Mouse (Mus musculus) embryonic facial prominence, embryonic 12.5 days (tissue): Measurements from ENCODE around the gene Dmbx1. TPM values are rescaled to one million over a fixed set of nuclear protein-coding genes. Genes with fewer than 3 reads are reported as not detected.
A peak's percentile ranks its signal among the peaks of the same experiment; 100 is the strongest.

Experiments used
- ATAC-seq: fragments of 200-750 bp; cut with Nextera tagmentation; 2 replicates; pipeline ENCODE4 v1.8.0; 2017; ENCODE audit not compliant: insufficient number of reproducible peaks, insufficient read depth, low FRiP score, low TSS enrichment
- H3K27ac ChIP-seq: fragments of 300-500 bp; sonication (generic); 2 replicates; pipeline ENCODE4 v1.5.1; 2016; ENCODE audit warnings: mild to moderate bottlenecking
- H3K27me3 ChIP-seq: fragments of 300-500 bp; sonication (generic); 2 replicates; pipeline ENCODE4 v1.6.1; 2016; ENCODE audit warnings: mild to moderate bottlenecking, moderate library complexity
- H3K36me3 ChIP-seq: fragments of 300-500 bp; sonication (generic); 2 replicates; pipeline ENCODE4 v1.6.1; 2016; ENCODE audit warnings: mild to moderate bottlenecking
- H3K4me1 ChIP-seq: fragments of 300-500 bp; sonication (generic); 2 replicates; pipeline ENCODE4 v1.6.1; 2016
- H3K4me2 ChIP-seq: fragments of 300-500 bp; sonication (generic); replicated peaks from 2 replicates; pipeline ENCODE4 v1.6.1; 2016; ENCODE audit warnings: mild to moderate bottlenecking, moderate library complexity
- H3K4me3 ChIP-seq: fragments of 300-500 bp; sonication (generic); 2 replicates; pipeline ENCODE4 v1.5.1; 2016; ENCODE audit warnings: mild to moderate bottlenecking
- H3K9ac ChIP-seq: fragments of 300-500 bp; sonication (generic); 2 replicates; pipeline ENCODE4 v1.6.1; 2016; ENCODE audit warnings: mild to moderate bottlenecking, moderate library complexity
- H3K9me3 ChIP-seq: fragments of 300-500 bp; sonication (generic); 2 replicates; pipeline ENCODE4 v1.6.1; 2016; ENCODE audit warnings: mild to moderate bottlenecking, moderate library complexity
- WGBS: fragments of 180-500 bp; shearing (Covaris S2); methylation state at CpG from one replicate; pipeline ENCODE4 v1.1.7; 2016; 5-methylcytosine and 5-hydroxymethylcytosine counted together
- polyA plus RNA-seq: library from polyadenylated mRNA; unstranded; fragments of >200 nt; fragmentation: Nextera tagmentation; extraction: Ambion mirVana; gene quantifications from 2 replicates; pipeline ENCODE4 v1.2.1, GENCODE M21; 2016

Gene Dmbx1
- polyA plus RNA-seq, 1 experiment from 2014 or later = 1.4 TPM

GRCm38 (mm10) chr4:115963751-115964150 lies 24.0 kb upstream of the Dmbx1 start:
- Histone ChIP-seq H3K4me2 (no peak overlapping the region), H3K4me3 (0 out of 2 replicates have a peak overlapping the region, but pooled peaks have one; percentile 57), H3K9ac (no peak overlapping the region), H3K27ac (no peak overlapping the region), H3K27me3 (peaks cover 95% of the 10 kb centered on the region), H3K4me1 (peaks cover 10% of the 10 kb centered on the region; the same call in 1 of the 2 replicates), H3K36me3 (no peaks in the 10 kb centered on the region), H3K9me3 (no peaks in the 10 kb centered on the region)
- 9% methylated on average over 6 of the region's 6 CpGs for WGBS
- ATAC-seq = no peak

DNA sequence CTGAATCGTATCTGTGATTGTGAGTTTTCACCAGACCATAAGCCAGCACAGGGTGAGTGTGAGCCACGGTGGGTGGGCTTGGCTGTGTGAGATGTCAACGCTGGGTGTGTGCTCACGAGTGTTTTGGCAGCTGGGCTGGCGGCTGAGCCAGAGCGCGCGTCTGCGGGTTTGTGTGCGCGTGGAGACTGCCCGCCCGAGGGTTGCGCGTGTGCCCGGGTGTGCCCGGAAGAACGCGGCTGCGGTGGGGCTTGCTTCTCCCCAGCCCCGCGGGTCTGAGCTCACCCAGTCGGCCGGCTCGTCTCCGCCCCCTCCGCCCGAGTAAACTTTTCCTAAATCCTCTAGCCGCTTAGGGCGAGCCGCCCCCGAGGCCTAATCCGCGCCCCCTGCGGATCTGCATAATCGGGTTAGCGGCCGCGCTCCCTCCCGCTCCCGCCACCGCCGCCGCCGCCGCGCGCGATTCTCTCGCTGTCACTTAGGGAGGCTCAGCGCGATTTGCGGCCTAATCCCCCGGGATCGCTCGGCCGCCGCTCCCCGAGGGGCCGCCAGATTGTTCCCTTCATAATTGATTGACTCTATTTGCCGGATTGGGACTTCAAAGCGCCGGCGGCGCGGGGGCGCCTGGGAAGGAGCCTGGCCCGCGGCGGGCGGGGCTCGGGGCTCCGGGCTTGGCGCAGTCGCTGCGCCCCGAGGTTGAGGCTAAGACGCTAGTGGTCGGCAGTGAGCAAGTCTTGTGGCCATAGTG lies 23.1 kb upstream of the Dmbx1 start:
- Histone ChIP-seq H3K9ac (peak overlapping the region; percentile 54), H3K27ac (no peak overlapping the region), H3K36me3 (no peaks in the 10 kb centered on the region), H3K4me2 (peak overlapping the region; percentile 90), H3K27me3 (peaks cover 95% of the 10 kb centered on the region), H3K4me1 (peaks cover 10% of the 10 kb centered on the region; the same call in 1 of the 2 replicates), H3K4me3 (peak overlapping the region; percentile 57), H3K9me3 (no peaks in the 10 kb centered on the region)
- WGBS = under 1% methylated on average over 79 of the region's 79 CpGs
- no peak for ATAC-seq

DNA sequence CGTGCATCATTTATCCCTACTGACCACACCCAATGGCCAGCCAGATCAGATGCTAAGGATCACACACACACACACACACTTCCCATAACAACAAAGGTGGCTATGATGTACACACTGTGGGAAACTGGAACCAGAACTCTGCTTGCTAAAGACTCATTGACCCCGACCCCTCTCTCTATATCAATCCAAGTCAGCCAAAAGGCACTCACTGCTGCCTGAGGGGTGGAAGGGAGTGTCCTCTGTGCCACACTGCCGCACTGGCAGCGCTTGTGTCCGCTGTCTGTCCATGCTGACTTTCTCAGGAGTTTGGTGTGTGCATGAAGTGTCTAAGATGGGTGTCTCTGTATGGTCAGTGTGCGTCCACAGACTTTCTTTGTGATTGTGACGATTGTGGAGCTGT lies 22.3 kb upstream of the Dmbx1 start:
- WGBS = 9% methylated on average over 7 of the region's 7 CpGs
- Histone ChIP-seq H3K9ac (no peak overlapping the region), H3K27me3 (peaks cover 95% of the 10 kb centered on the region), H3K4me1 (peaks cover 10% of the 10 kb centered on the region; the same call in 1 of the 2 replicates), H3K4me3 (no peak overlapping the region), H3K27ac (no peak overlapping the region), H3K36me3 (no peaks in the 10 kb centered on the region), H3K4me2 (0 out of 2 replicates have a peak overlapping the region, but pooled peaks have one; percentile 90), H3K9me3 (no peaks in the 10 kb centered on the region)
- ATAC-seq = no peak

GRCm38 (mm10) chr4:115959546-115959945 lies 19.8 kb upstream of the Dmbx1 start:
- H3K4me1 ChIP-seq = peaks cover 16% of the 10 kb centered on the region; the same call in 1 of the 2 replicates
- no peak overlapping the region for H3K9ac ChIP-seq
- H3K4me3 ChIP-seq = no peak overlapping the region
- no peak for ATAC-seq
- no peak overlapping the region for H3K4me2 ChIP-seq
- H3K9me3 ChIP-seq = no peaks in the 10 kb centered on the region
- no peak overlapping the region for H3K27ac ChIP-seq
- H3K27me3 ChIP-seq = peaks cover 95% of the 10 kb centered on the region
- no peaks in the 10 kb centered on the region for H3K36me3 ChIP-seq

GRCm38 (mm10) chr4:115955494-115955775 lies 15.7 kb upstream of the Dmbx1 start:
- H3K4me2 ChIP-seq = peak overlapping the region; percentile 34
- no peak overlapping the region for H3K4me3 ChIP-seq
- WGBS = 4% methylated on average over 3 of the region's 3 CpGs
- H3K9ac ChIP-seq = no peak overlapping the region
- no peaks in the 10 kb centered on the region for H3K9me3 ChIP-seq
- no peak overlapping the region for H3K27ac ChIP-seq
- H3K4me1 ChIP-seq = peaks cover 6% of the 10 kb centered on the region; the same call in 1 of the 2 replicates
- peaks cover 97% of the 10 kb centered on the region for H3K27me3 ChIP-seq
- H3K36me3 ChIP-seq = no peaks in the 10 kb centered on the region
- no peak for ATAC-seq

GRCm38 (mm10) chr4:115954656-115955493 lies 15.1 kb upstream of the Dmbx1 start:
- H3K9ac ChIP-seq = no peak overlapping the region
- 2% methylated on average over 19 of the region's 19 CpGs for WGBS
- no peaks in the 10 kb centered on the region for H3K9me3 ChIP-seq
- peak overlapping the region; percentile 34 for H3K4me2 ChIP-seq
- peaks cover 6% of the 10 kb centered on the region; the same call in 1 of the 2 replicates for H3K4me1 ChIP-seq
- H3K27me3 ChIP-seq = peaks cover 97% of the 10 kb centered on the region
- no peaks in the 10 kb centered on the region for H3K36me3 ChIP-seq
- no peak overlapping the region for H3K4me3 ChIP-seq
- no peak overlapping the region for H3K27ac ChIP-seq
- no peak for ATAC-seq

DNA sequence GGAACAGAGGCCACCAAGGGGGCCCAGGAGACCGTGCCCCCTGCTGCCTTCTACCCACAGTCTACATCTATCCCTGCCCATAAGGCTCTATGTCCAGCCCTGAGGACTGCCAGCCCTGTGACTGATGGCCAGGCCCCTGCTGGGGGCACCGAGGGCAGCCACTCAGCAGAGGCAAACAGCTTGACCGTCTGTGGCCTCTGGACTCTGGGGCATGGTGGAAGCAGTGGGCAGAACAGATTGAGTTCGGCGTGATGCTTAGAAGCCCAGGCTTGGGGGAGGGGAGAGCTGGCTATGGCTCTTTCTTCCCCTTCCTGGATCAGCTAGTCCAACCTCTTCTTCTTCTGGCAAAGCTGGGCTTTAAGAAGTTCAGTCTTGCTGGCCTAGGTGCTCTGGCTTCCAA lies 13.8 kb upstream of the Dmbx1 start:
- Histone ChIP-seq H3K9ac (no peak overlapping the region), H3K4me1 (peaks cover 6% of the 10 kb centered on the region; the same call in 1 of the 2 replicates), H3K4me3 (no peak overlapping the region), H3K36me3 (no peaks in the 10 kb centered on the region), H3K9me3 (no peaks in the 10 kb centered on the region), H3K27ac (no peak overlapping the region), H3K27me3 (peaks cover 97% of the 10 kb centered on the region), H3K4me2 (no peak overlapping the region)
- no peak for ATAC-seq
- 38% methylated on average over 5 of the region's 5 CpGs for WGBS

GRCm38 (mm10) chr4:115952758-115953157 lies 13.0 kb upstream of the Dmbx1 start:
- H3K4me1 ChIP-seq = peaks cover 6% of the 10 kb centered on the region; the same call in 1 of the 2 replicates
- no peaks in the 10 kb centered on the region for H3K9me3 ChIP-seq
- no peak overlapping the region for H3K4me3 ChIP-seq
- whole genome bisulfite sequencing = 8% methylated on average over 6 of the region's 6 CpGs
- no peaks in the 10 kb centered on the region for H3K36me3 ChIP-seq
- no peak overlapping the region for H3K27ac ChIP-seq
- H3K4me2 ChIP-seq = no peak overlapping the region
- no peak for ATAC-seq
- H3K9ac ChIP-seq = no peak overlapping the region
- peaks cover 96% of the 10 kb centered on the region for H3K27me3 ChIP-seq

DNA sequence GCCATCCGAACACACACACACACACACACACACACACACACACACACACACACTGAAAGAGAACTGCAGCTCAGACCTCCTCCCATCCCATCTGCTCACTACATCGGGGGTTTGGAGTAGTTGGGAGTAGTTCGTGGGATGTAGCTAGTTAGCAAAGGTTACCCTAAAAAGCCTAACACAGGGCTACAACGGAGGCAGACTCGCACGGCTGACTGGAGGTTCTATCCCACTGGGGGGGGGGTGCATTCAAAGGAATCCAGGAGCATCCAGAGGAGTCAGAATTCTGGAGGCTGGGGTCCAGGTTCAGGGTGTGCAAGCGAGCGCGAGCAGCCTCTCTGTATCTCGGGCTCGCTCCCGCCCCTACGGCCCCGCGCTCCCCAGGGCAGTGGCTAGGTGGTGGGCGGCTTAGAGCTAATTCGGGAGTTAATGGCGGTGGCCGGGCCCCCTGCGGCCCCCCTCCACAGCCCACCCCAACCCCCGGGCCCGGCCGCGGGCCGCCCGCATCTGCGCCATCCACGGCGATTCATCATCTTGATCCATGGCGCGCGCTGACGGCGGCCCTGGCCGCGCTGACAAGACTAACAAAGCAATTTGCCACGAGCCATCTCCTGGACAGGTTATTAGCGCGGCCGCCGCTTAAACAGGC lies 4.1 kb upstream of the Dmbx1 start:
- H3K9ac ChIP-seq = no peak overlapping the region
- H3K4me1 ChIP-seq = peaks cover 17% of the 10 kb centered on the region
- peaks cover 90% of the 10 kb centered on the region for H3K27me3 ChIP-seq
- H3K4me2 ChIP-seq = peak overlapping the region; percentile 42
- H3K4me3 ChIP-seq = peak overlapping the region; percentile 29; the same call in 1 of the 2 replicates
- no peak for ATAC-seq
- no peaks in the 10 kb centered on the region for H3K9me3 ChIP-seq
- no peak overlapping the region for H3K27ac ChIP-seq
- WGBS = under 1% methylated on average over 41 of the region's 41 CpGs
- H3K36me3 ChIP-seq = no peaks in the 10 kb centered on the region

GRCm38 (mm10) chr4:115941242-115941820 lies 1.6 kb upstream of the Dmbx1 start:
- no peak overlapping the region for H3K4me2 ChIP-seq
- H3K9ac ChIP-seq = no peak overlapping the region
- no peak overlapping the region for H3K27ac ChIP-seq
- ATAC-seq = no peak
- H3K36me3 ChIP-seq = no peaks in the 10 kb centered on the region
- WGBS = 3% methylated on average over 9 of the region's 9 CpGs
- peaks cover 22% of the 10 kb centered on the region for H3K4me1 ChIP-seq
- no peak overlapping the region for H3K4me3 ChIP-seq
- peaks cover 96% of the 10 kb centered on the region for H3K27me3 ChIP-seq
- no peaks in the 10 kb centered on the region for H3K9me3 ChIP-seq

GRCm38 (mm10) chr4:115940681-115941080 lies 955 bp upstream of the Dmbx1 start:
- peaks cover 22% of the 10 kb centered on the region for H3K4me1 ChIP-seq
- H3K36me3 ChIP-seq = no peaks in the 10 kb centered on the region
- peaks cover 96% of the 10 kb centered on the region for H3K27me3 ChIP-seq
- 12% methylated on average over 3 of the region's 3 CpGs for WGBS
- no peak overlapping the region for H3K4me2 ChIP-seq
- ATAC-seq = no peak
- no peak overlapping the region for H3K4me3 ChIP-seq
- H3K9me3 ChIP-seq = no peaks in the 10 kb centered on the region
- H3K27ac ChIP-seq = no peak overlapping the region
- H3K9ac ChIP-seq = no peak overlapping the region
